Mouse (Mus musculus): ENCODE measurements around the gene Hal.
A peak's percentile ranks its signal among the peaks of the same experiment; 100 is the strongest.
"Not testable (repeated sequence)": the region's sequence is repeated elsewhere in the genome, so short reads cannot be mapped to it uniquely, and the experiment has no call there.

Gene Hal

DNA sequence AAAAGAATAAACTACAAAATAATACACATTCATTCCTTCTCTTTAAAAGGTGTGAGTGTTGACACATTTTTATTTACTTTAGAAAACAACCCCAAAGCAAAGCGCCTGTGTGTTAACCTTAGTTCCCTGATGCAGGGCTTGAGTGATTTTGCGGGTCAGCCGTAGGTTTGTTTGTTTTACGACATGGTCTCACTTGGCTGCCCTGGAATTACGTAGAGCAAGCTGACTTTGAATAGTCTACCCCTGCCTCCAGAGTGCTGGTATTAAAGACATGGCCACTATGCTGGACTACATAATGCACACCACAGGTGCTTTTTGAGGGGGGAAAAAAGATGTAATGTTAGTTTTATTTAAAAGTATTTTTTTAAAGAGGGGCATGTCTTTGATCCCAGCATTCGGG is 50.2 kb downstream of the Hal start:
- DNase-seq (ENCODE audit: low read depth, low spot score) = no peak
- Histone ChIP-seq H3K36me3 (ENCODE audit: control insufficient read depth, insufficient read depth, low read length, poor library complexity, severe bottlenecking) (no peaks in the 10 kb centered on the region), H3K27me3 (ENCODE audit: control insufficient read depth, insufficient read depth, low read length, poor library complexity, severe bottlenecking) (no peaks in the 10 kb centered on the region)

DNA sequence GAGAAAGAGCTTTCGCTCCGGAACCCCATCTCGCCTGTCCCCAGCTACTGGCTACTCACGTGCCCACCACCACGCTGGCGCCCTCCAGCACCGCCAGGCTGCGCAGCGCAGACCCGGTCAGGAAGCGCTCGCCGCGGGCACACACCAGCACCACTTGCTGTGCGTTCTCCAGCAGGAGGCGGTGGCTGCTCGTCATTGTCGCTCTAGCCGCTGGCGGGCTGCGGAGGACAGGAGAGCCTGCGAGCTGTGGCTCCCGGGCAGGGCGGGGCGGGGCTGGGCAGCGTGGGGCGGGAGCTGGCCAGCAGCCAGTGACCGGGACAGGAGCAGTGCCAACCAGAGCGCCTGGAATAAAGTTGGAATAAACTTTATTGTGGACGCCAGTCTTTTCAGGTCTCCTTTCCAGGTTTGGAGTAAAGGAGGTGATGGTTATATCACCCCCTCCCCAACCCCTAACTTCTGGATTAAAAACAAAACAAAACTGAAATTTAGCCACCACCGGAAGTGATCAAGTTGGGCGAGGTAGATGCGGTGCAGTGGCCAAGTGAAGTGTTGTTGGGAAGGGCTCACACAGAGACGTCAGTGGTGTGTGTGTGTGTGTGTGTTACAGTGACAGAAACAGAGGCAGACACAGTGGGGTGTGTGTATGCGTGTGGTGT is 51.3 kb downstream of the Hal start, which contains the start of gene Amdhd1:
TSS of gene Amdhd1 (minus strand) at position 259 of the 656 bp plus-strand sequence.
- peak; percentile 90 for DNase-seq (ENCODE audit: low read depth, low spot score)
- Histone ChIP-seq H3K27me3 (ENCODE audit: control insufficient read depth, insufficient read depth, low read length, poor library complexity, severe bottlenecking) (no peaks in the 10 kb centered on the region), H3K36me3 (ENCODE audit: control insufficient read depth, insufficient read depth, low read length, poor library complexity, severe bottlenecking) (no peaks in the 10 kb centered on the region)

DNA sequence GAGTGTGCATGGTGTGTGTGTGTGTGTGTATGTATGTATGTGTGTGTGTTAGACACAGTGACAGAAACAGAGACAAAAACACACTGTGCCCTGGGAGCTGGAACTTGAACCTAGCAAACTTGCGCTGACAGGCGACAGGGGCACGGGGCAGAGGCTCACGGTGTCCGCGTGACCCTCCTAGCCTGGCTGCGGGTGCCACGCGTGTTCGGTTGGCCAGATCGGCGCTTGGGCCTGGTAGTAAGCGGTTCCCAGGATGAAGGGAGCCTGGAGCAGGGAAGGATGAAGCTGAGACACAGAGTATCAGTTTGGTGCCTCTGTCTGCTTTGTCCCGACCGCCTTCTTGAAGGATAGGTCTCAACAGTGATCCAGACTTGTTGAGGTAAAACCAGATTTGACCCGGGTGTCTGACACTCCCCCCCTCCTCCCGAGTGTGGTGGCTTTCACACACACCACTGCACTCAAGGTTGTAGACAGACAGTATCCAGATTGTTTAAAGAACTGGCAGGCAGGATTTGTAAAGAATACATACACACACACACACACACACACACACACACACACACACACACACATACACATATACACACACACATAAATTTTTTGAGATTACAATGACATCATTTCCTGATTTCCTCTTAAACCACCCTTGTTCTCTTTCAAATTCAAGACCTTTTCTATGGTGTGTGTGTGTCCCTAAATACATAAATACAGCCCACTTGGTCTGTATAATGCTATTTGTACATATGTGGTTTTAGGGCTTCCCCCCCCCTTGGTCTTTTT is 52.1 kb downstream of the Hal start, which contains the start of gene Ccdc38:
TSS of gene Ccdc38 (plus strand) at position 202 of the 780 bp plus-strand sequence.
- DNase-seq (ENCODE audit: low read depth, low spot score) = peak; percentile 44
- H3K27me3 ChIP-seq (ENCODE audit: control insufficient read depth, insufficient read depth, low read length, poor library complexity, severe bottlenecking) = no peaks in the 10 kb centered on the region
- H3K36me3 ChIP-seq (ENCODE audit: control insufficient read depth, insufficient read depth, low read length, poor library complexity, severe bottlenecking) = no peaks in the 10 kb centered on the region

DNA sequence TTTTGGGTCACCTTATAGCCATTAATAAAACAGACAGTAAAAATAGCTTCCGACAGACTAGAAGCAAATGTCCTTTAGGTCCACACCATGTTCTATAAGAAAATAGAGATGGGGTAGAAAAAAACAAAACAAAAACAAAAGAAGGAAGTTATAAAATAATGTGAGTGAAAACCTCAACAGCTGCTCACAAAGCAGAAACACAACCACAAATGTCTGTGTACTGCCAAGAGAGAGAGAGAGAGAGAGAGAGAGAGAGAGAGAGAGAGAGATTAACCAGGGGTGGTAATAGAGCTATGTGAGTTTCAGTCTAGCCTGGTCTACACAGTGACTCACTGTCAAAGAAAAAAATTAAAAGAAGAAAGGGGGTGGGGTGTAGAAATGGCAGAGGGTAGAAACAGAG is 53.0 kb downstream of the Hal start:
- H3K27me3 ChIP-seq (ENCODE audit: control insufficient read depth, insufficient read depth, low read length, poor library complexity, severe bottlenecking) = no peaks in the 10 kb centered on the region
- no peaks in the 10 kb centered on the region for H3K36me3 ChIP-seq (ENCODE audit: control insufficient read depth, insufficient read depth, low read length, poor library complexity, severe bottlenecking)
- peak; percentile 46 for DNase-seq (ENCODE audit: low read depth, low spot score)

DNA sequence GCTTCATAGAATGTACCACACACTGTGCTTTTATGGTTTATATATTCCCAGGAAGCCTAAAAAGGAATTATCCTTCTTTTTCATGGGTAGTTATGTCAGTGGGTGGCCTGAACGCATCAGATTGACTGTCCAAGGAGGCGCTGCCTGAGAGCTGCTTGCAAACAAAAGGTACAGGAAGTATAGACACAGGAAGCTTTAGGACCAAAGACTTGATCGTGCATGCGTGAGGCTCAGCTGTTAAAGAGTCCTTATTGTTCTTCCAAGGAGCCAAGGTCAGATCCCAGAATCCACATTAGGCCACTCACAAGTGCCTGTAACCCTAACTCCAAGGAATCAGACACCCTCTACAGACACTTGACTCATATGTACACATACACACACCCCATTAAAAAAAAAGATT is 53.8 kb downstream of the Hal start:
- DNase-seq (ENCODE audit: low read depth, low spot score) = no peak
- no peaks in the 10 kb centered on the region for H3K27me3 ChIP-seq (ENCODE audit: control insufficient read depth, insufficient read depth, low read length, poor library complexity, severe bottlenecking)
- no peaks in the 10 kb centered on the region for H3K36me3 ChIP-seq (ENCODE audit: control insufficient read depth, insufficient read depth, low read length, poor library complexity, severe bottlenecking)

DNA sequence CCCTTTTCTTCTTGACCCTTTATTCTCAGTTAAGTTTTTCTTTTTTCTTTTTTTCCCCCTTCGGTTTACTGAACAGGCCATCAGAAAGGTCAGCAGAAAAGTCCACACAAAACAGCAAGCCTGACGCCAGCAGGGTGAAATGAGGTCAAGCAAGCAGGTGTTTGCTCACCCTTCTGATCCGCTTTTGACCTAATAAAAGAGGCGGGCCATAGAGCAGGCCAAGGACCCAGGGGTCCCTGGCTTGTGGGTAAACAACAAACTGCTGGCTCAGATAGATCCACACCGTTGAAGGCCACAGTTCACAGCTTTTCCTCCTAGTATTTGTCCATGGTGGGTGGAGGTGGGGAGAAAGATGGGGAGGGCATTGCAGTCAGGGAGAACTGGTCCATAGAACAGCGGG is 54.6 kb downstream of the Hal start:
- Histone ChIP-seq H3K36me3 (ENCODE audit: control insufficient read depth, insufficient read depth, low read length, poor library complexity, severe bottlenecking) (no peaks in the 10 kb centered on the region), H3K27me3 (ENCODE audit: control insufficient read depth, insufficient read depth, low read length, poor library complexity, severe bottlenecking) (no peaks in the 10 kb centered on the region)
- no peak for DNase-seq (ENCODE audit: low read depth, low spot score)

DNA sequence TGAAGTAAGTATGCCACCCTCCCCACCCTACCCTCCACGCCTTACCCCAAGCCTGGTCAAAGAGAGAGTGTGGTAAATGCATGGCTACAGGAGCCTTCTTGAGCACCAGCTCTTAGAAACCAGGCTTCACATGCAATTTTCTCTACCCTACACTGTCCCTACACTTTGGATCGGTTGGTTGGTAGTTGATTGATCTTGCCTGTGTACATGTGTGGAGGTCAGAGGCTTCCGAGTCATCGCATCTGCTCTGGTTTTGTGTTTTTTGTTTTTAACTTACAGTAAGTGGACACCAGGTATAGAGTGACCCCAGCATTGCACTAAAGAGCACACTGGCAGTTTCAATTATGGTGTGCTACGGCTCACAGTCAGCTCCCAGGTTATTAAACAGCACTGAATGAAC is 55.6 kb downstream of the Hal start:
- no peak for DNase-seq (ENCODE audit: low read depth, low spot score)
- Histone ChIP-seq H3K27me3 (ENCODE audit: control insufficient read depth, insufficient read depth, low read length, poor library complexity, severe bottlenecking) (no peaks in the 10 kb centered on the region), H3K36me3 (ENCODE audit: control insufficient read depth, insufficient read depth, low read length, poor library complexity, severe bottlenecking) (no peaks in the 10 kb centered on the region)

DNA sequence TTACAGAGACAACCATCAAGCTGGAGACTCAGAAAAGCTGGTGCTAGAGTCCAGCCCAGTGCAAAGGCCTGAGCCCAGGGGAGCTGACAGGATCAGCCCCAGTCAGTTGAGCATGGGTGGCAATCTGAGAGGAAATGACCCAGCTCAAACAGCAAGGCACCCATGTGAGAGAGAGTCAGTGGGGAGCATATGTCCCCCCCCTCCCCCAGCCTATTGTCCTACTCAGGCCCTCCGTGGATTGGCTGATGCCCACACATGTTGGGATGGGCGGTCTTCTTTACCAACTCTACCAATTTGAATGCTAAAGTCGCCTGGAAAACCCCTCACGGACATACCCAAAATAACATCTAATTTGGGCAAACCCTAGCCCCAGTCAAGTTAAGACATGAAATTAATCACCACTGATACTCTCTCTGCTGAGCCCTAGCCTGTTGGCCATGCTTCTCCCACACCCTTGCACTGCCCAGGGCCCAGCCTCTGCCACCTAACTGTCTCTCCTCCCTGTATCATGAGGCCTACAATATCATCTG is 59.2 kb downstream of the Hal start:
- Histone ChIP-seq H3K36me3 (ENCODE audit: control insufficient read depth, insufficient read depth, low read length, poor library complexity, severe bottlenecking) (no peaks in the 10 kb centered on the region), H3K27me3 (ENCODE audit: control insufficient read depth, insufficient read depth, low read length, poor library complexity, severe bottlenecking) (no peaks in the 10 kb centered on the region)
- no peak for DNase-seq (ENCODE audit: low read depth, low spot score)

DNA sequence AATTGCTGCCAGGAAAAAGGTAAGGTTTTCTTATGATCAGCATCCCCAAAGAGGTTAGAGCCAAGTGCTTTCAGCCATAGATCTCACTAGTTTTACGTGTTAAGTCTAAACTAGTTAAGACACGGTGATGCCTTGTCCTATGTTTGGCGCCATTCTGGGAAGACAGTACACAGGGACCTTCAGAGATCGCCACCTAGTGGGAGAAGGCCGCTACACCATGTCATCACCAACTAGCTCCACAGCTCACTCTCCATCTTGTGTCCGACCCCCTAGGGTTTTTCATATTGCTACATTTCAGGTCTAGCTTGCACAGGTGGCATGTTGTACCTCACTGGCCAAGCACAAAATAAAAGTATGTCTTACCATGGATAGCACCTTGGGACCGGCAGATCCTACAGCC is 60.4 kb downstream of the Hal start:
- Histone ChIP-seq H3K36me3 (ENCODE audit: control insufficient read depth, insufficient read depth, low read length, poor library complexity, severe bottlenecking) (no peaks in the 10 kb centered on the region), H3K27me3 (ENCODE audit: control insufficient read depth, insufficient read depth, low read length, poor library complexity, severe bottlenecking) (no peaks in the 10 kb centered on the region)
- DNase-seq (ENCODE audit: low read depth, low spot score) = peak; percentile 88

DNA sequence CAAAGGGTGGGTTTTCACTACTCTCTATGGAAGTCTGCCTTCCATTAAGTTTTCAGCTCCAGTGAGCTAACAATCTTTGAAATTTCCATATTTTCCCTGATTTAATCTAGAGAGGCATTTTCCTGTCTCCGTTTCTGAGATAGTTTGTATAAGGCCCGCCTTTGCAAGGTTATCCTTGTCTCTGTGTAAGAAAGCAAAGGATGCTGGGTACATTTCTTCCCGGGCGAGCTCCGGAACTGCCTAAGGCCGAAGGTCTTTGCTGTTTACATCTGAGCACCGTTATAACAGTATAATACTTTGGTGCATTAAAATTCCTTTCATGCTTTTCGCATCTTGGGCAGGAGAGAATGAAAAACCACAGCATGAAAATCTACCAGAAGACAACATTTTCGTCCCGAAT is 61.3 kb downstream of the Hal start:
- Histone ChIP-seq H3K36me3 (ENCODE audit: control insufficient read depth, insufficient read depth, low read length, poor library complexity, severe bottlenecking) (no peaks in the 10 kb centered on the region), H3K27me3 (ENCODE audit: control insufficient read depth, insufficient read depth, low read length, poor library complexity, severe bottlenecking) (no peaks in the 10 kb centered on the region)
- DNase-seq (ENCODE audit: low read depth, low spot score) = no peak

DNA sequence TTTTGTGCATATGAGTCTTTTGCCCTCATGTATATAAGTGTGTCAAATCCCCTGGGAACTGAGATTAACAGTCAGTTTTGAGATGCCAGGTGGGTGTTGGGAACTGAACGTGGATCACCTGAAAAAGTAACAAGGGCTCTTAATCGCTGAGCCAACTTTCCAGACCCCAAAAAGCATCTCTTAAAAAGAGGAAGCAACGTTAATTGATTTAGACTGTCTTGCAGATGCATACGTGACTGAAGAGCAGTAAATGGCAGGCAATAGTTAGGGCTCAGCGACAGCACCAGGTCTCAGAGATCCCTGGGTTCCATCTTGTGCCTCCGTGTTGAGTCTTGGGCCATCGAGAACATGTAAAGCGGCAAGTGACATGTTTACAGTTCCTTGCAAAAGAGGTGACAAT is 64.0 kb downstream of the Hal start:
- no peak for DNase-seq (ENCODE audit: low read depth, low spot score)
- no peaks in the 10 kb centered on the region for H3K27me3 ChIP-seq (ENCODE audit: control insufficient read depth, insufficient read depth, low read length, poor library complexity, severe bottlenecking)
- no peaks in the 10 kb centered on the region for H3K36me3 ChIP-seq (ENCODE audit: control insufficient read depth, insufficient read depth, low read length, poor library complexity, severe bottlenecking)

DNA sequence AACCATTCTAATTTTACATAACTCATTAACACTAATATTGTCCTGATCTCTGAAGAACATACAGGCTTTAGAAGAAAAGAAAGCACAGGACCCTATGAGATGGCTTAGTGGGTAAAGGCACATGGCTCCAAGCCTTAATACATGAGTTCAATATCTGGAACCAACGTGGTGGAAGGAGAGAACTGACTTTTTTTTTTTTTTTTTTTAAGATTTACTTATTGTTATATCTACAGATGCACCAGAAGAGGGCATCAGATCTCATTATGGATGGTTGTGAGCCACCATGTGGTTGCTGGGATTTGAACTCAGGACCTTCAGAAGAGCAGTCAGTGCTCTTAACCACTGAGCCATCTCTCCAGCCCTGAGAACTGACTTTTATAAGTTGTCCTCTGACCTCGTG is 69.4 kb downstream of the Hal start:
- H3K27me3 ChIP-seq (ENCODE audit: control insufficient read depth, insufficient read depth, low read length, poor library complexity, severe bottlenecking); DNase-seq (ENCODE audit: low read depth, low spot score); H3K36me3 ChIP-seq (ENCODE audit: control insufficient read depth, insufficient read depth, low read length, poor library complexity, severe bottlenecking): not testable (repeated sequence)

DNA sequence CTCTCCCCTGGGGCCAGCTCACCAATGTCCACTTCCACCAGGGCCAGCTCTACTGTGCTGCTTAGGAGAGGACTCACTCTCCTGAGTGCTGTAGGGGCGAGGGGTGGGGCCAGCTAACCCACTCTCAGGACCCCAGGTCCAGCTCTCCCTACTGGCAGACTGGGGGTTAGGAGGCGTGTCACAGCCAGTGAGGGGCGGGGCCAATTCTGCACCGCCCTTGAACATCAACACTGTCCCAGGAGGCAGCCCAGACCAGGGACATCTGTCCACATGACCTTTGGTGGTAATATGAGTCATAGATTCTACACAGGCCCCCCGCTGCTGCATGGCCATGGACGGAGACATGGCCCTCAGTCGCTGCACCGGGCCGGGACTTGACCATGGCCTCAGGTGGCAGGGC is 71.2 kb downstream of the Hal start:
- no peak for DNase-seq (ENCODE audit: low read depth, low spot score)
- H3K27me3 ChIP-seq (ENCODE audit: control insufficient read depth, insufficient read depth, low read length, poor library complexity, severe bottlenecking) = no peaks in the 10 kb centered on the region
- H3K36me3 ChIP-seq (ENCODE audit: control insufficient read depth, insufficient read depth, low read length, poor library complexity, severe bottlenecking) = no peaks in the 10 kb centered on the region

DNA sequence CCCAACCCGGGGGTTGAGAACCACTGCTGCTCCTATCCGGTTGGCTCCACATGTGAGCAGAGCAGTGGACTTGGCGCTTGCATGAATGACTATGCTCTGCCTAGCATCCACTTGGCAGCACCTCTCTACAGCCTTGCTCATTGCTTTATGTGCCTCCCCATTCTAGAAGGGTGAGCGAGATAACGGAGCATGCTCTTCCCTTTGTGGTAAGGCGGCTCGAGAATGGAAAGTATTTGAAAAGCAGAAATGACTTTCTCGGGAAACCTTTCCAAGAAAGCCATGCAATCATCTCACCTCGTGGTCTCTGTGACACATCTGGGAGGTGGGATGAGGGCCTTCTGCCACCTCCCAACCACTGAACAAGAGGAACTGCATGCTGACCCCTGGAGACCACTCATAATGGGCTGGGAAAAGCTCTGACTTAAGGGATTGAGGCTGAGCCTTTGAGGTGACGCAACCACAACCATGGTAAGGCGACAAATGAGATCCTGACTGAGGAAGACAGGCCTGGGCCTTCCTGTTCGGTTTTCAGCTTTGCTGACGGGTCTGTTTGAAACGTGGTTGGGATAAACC is 76.0 kb downstream of the Hal start:
- DNase-seq (ENCODE audit: low read depth, low spot score) = no peak
- Histone ChIP-seq H3K36me3 (ENCODE audit: control insufficient read depth, insufficient read depth, low read length, poor library complexity, severe bottlenecking) (no peaks in the 10 kb centered on the region), H3K27me3 (ENCODE audit: control insufficient read depth, insufficient read depth, low read length, poor library complexity, severe bottlenecking) (no peaks in the 10 kb centered on the region)

DNA sequence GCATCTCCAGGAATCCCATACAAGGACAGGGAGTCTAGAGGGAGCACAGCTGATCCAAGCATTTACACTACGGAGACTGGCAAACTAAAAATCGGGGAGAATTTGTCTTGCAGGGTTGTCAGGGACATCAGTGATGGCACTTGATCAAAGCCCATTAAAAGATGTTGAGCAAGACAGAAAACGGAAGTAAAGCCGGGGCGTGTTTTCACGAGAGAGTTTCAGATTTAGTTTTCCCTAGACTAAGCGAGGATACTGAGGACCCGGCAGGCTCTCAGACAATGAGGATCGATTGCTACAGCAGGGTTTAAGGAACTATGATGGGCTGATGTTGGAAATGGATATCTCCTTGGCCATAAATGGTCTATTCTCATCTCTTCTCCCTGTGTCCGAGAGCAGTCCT is 78.5 kb downstream of the Hal start:
- H3K36me3 ChIP-seq (ENCODE audit: control insufficient read depth, insufficient read depth, low read length, poor library complexity, severe bottlenecking) = no peaks in the 10 kb centered on the region
- DNase-seq (ENCODE audit: low read depth, low spot score) = no peak
- H3K27me3 ChIP-seq (ENCODE audit: control insufficient read depth, insufficient read depth, low read length, poor library complexity, severe bottlenecking) = no peaks in the 10 kb centered on the region

Measured in splenic B cell, adult 2 months (primary cell).